Mouse (Mus musculus) kidney, adult 2 months (tissue): ENCODE measurements around the gene Tenm4. TPM values are rescaled to one million over a fixed set of nuclear protein-coding genes. Genes with fewer than 3 reads are reported as not detected.
A peak's percentile ranks its signal among the peaks of the same experiment; 100 is the strongest.

Experiments used
- DNase-seq: peaks from one replicate; pipeline ENCODE4 v3.0.0; 2021
- H3K27ac ChIP-seq: fragments of 200-500 bp; 2 replicates; pipeline ENCODE4 v1.5.1; 2012; ENCODE audit warnings: low read depth, low read length, control low read depth, inconsistent platforms; ENCODE audit not compliant: insufficient read depth
- H3K27me3 ChIP-seq: fragments of 200-500 bp; replicated peaks from 2 replicates; pipeline ENCODE4 v1.6.1; 2012; ENCODE audit warnings: mild to moderate bottlenecking, moderate library complexity, low read length, inconsistent platforms; ENCODE audit not compliant: control insufficient read depth, insufficient read depth
- H3K36me3 ChIP-seq: fragments of 200-500 bp; 2 replicates; pipeline ENCODE4 v1.6.1; 2012; ENCODE audit warnings: mild to moderate bottlenecking, moderate library complexity, low read length, inconsistent platforms; ENCODE audit not compliant: control insufficient read depth, insufficient read depth
- H3K4me1 ChIP-seq: fragments of 200-500 bp; 2 replicates; pipeline ENCODE4 v1.6.1; 2011; ENCODE audit warnings: low read length; ENCODE audit not compliant: control insufficient read depth, insufficient read depth
- H3K4me3 ChIP-seq: fragments of 200-500 bp; 2 replicates; pipeline ENCODE4 v1.5.1; 2011; ENCODE audit warnings: mild to moderate bottlenecking, low read depth, low read length, control low read depth; ENCODE audit not compliant: insufficient read depth
- CTCF ChIP-seq: fragments of 200-500 bp; conservative IDR thresholded peaks from 2 replicates; pipeline ENCODE4 v1.5.1; 2011; ENCODE audit warnings: low read depth, mild to moderate bottlenecking, control low read depth, low read length, moderate library complexity, mixed read lengths; ENCODE audit not compliant: insufficient read depth, insufficient read length
- POLR2A ChIP-seq: fragments of 200-500 bp; IDR thresholded peaks from one replicate; pipeline ENCODE4 v1.6.1; 2011; ENCODE audit warnings: low read depth, low read length, control low read depth
- WGBS: fragments of 180-500 bp; shearing (Covaris S2); methylation state at CpG from one replicate; pipeline ENCODE4 v1.1.7; 2018; 5-methylcytosine and 5-hydroxymethylcytosine counted together
- polyA plus RNA-seq: library from polyadenylated mRNA; depleted of rRNA; stranded (reverse); fragments of >200 nt; gene quantifications from 2 replicates; pipeline ENCODE4 v1.2.3, GENCODE M21; 2012

Gene Tenm4
- polyA plus RNA-seq, 1 experiment, result 3.3 TPM

DNA sequence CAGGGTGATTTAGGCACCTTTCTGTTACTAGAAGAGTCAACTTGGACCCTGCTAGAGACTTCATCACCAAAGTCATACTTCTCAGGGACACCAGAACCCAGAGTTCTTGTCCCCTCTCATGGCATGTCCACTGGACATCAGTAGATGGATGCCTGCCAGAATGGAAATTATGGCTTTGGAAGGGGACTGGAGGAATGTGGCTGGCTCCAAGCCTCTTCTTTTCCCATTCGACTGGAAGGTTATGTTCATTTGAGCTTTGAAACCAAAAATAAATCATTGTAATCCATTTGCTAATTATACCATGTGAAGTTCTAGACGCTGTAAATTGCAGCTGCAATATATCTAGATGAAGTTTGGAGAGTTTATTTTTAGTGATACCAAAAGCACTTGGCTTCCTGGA is 320.9 kb downstream of the Tenm4 start:
- H3K36me3 ChIP-seq, result no peaks in the 10 kb centered on the region
- 37% methylated on average over 2 of the region's 2 CpGs for WGBS
- no peak overlapping the region for H3K4me3 ChIP-seq
- H3K27ac ChIP-seq, result no peak overlapping the region
- DNase-seq, result peak; percentile 55
- peaks cover 4% of the 10 kb centered on the region; the same call in 1 of the 2 replicates for H3K4me1 ChIP-seq
- no peak for TF ChIP-seq POLR2A
- TF ChIP-seq CTCF, result no peak
- H3K27me3 ChIP-seq, result no peaks in the 10 kb centered on the region

DNA sequence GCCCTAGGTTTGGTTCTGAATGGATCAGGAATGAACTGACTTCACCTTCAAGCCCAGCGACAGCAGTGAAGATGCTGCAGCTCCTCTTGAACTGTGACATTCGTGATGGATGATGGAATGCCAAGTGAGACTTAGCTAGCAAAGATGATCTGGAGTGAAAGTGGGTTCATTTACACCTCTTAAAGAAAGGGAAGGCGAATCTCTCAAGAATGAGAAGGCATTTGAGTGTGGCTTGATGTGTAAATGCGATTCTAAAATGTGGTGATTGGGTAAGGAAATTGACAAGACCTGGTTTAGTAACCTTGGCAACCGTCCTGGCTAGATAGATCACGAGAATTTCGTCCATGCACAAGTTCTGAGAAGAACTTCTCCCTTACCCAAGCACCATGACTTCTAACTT is 321.6 kb downstream of the Tenm4 start:
- WGBS, result 89% methylated on average over 7 of the region's 7 CpGs
- peaks cover 4% of the 10 kb centered on the region; the same call in 1 of the 2 replicates for H3K4me1 ChIP-seq
- TF ChIP-seq POLR2A (no peak), CTCF (no peak)
- H3K27me3 ChIP-seq, result no peaks in the 10 kb centered on the region
- H3K4me3 ChIP-seq, result no peak overlapping the region
- H3K36me3 ChIP-seq, result no peaks in the 10 kb centered on the region
- no peak for DNase-seq
- H3K27ac ChIP-seq, result no peak overlapping the region

DNA sequence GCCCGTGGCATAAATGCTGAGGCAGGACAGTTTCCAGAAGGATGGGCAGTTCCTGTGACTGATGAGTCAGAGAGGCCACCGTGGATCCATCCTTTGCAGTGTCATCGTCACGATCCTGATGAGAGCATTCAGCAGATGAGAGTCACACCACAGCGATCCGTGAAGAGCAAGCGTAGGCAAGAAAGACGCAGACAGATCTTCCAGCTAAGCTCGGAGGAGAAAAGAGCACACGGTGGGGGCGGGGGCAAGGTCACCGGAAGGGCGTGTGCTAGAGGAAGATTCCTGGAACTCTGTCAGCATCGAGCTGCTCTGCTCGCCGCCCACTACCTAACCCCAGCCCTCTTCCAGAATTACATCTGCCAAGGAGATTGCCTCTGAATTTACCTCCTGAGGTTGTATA is 323.0 kb downstream of the Tenm4 start:
- H3K27ac ChIP-seq, result no peak overlapping the region
- no peaks in the 10 kb centered on the region for H3K27me3 ChIP-seq
- no peaks in the 10 kb centered on the region for H3K36me3 ChIP-seq
- TF ChIP-seq CTCF, result no peak
- no peak for TF ChIP-seq POLR2A
- no peak overlapping the region for H3K4me3 ChIP-seq
- DNase-seq, result no peak
- H3K4me1 ChIP-seq, result peaks cover under 1% of the 10 kb centered on the region; the same call in 1 of the 2 replicates
- WGBS, result 66% methylated on average over 16 of the region's 16 CpGs

DNA sequence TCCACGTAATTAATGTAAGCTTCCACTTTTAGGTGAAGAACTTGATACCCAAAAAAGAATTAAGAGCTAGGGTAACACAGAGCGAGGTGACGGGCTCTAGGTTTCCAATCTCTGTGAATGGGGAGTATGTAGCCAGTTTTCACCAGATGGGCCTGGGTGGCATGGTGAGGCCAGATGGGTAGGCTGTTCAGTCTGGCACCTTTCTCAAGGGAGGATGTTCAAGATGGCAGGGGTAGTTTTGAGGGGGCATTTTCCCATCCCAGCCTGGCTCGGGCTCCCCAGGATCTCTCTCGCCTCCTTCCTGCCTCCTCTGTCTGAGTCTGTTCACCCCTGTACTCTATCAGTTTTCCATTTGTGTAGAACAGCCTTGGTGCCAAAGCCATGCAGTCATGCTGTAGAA is 329.1 kb downstream of the Tenm4 start:
- DNase-seq, result no peak
- no peaks in the 10 kb centered on the region for H3K27me3 ChIP-seq
- H3K27ac ChIP-seq, result no peak overlapping the region
- no peaks in the 10 kb centered on the region for H3K36me3 ChIP-seq
- no peaks in the 10 kb centered on the region for H3K4me1 ChIP-seq
- TF ChIP-seq POLR2A (no peak), CTCF (no peak)
- no peak overlapping the region for H3K4me3 ChIP-seq
- WGBS, result 96% methylated on average over 5 of the region's 5 CpGs

DNA sequence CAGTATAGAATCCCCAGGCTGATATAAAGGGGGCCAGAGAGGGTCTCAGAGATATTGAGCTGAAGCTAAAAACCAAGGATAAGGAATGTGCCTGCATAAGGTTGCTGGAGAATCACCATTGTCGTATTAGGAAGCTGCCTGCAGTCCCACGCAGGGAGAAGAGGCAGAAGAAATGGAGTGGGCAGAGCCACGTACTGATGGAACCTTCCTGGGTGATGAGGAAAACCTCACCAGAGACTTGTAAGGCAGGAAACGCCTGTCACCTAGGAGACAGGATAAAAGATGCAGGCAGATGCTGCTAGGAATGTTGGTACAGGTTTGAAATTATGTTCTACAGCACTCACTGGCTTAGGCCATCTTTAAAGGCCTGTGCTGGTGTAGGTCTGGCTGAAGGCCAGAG is 329.8 kb downstream of the Tenm4 start:
- 87% methylated on average over 4 of the region's 4 CpGs for WGBS
- Histone ChIP-seq H3K36me3 (no peaks in the 10 kb centered on the region), H3K27me3 (no peaks in the 10 kb centered on the region), H3K4me3 (no peak overlapping the region), H3K27ac (no peak overlapping the region), H3K4me1 (no peaks in the 10 kb centered on the region)
- no peak for DNase-seq
- TF ChIP-seq CTCF, result no peak
- no peak for TF ChIP-seq POLR2A

DNA sequence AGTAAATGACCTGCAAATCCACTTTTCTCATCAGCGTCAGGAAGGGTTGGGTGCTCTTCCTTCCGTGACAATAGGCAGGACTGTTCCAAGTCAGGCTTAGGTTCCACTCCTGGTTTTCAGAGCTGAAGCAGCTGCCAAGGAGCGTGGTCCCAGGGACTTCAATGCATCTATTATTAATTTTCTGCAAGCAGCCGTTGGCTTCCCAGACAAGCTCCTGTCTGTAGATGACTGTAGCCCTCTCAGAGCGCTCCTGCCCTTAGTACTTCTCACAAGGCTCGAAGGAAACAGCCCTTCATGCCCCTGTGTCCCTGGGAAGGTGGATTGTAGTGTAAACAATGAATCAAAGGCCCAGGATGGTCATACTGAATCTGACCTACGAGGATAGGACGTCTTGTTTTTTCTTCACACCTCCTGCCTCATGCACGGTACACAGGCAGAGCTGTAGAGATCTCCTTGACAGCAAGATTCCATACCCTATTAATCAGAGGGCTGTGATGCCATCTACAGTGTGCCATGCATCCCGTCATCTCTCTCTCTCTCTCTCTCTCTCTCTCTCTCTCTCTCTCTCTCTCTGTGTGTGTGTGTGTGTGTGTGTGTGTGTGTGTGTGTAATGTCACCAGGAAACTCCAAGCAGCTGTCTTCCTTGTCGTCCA is 331.4 kb downstream of the Tenm4 start:
- Histone ChIP-seq H3K27ac (no peak overlapping the region), H3K4me3 (no peak overlapping the region), H3K27me3 (no peaks in the 10 kb centered on the region), H3K4me1 (no peaks in the 10 kb centered on the region), H3K36me3 (no peaks in the 10 kb centered on the region)
- TF ChIP-seq CTCF (no peak), POLR2A (no peak)
- WGBS, result 53% methylated on average over 11 of the region's 11 CpGs
- no peak for DNase-seq

DNA sequence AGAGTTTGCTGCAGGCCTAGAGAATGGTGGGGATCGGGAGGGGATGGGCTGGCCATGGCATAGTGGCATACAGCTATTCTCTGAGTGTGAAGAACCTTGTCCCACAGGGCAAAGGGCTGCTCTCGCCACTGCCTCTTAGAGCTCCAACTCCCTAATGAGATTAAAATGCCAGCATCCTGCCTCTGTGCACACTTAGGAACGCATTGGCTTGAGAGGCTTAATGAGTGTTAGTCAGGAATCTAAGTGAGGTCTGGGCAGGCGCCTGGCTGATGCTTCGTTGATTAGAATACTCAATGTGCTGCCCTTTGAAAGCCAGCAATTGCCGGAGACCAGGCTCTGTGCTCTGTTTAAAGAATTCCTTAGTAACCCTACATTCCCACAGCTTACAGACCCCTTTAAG is 334.5 kb downstream of the Tenm4 start:
- DNase-seq, result peak; percentile 18
- TF ChIP-seq POLR2A (no peak), CTCF (no peak)
- Histone ChIP-seq H3K27me3 (no peaks in the 10 kb centered on the region), H3K36me3 (no peaks in the 10 kb centered on the region), H3K4me3 (no peak overlapping the region), H3K4me1 (no peaks in the 10 kb centered on the region), H3K27ac (no peak overlapping the region)
- 47% methylated on average over 6 of the region's 6 CpGs for WGBS
